Mouse (Mus musculus) liver, adult (tissue): ENCODE results near the gene Tusc2.

ENCODE experiments used
- GATA4 ChIP-seq: IDR thresholded peaks from 2 replicates; pipeline ENCODE4 v1.6.1; 2014; ENCODE audit warnings: mild to moderate bottlenecking, low read length; ENCODE audit not compliant: insufficient replicate concordance

Gene Tusc2

DNA sequence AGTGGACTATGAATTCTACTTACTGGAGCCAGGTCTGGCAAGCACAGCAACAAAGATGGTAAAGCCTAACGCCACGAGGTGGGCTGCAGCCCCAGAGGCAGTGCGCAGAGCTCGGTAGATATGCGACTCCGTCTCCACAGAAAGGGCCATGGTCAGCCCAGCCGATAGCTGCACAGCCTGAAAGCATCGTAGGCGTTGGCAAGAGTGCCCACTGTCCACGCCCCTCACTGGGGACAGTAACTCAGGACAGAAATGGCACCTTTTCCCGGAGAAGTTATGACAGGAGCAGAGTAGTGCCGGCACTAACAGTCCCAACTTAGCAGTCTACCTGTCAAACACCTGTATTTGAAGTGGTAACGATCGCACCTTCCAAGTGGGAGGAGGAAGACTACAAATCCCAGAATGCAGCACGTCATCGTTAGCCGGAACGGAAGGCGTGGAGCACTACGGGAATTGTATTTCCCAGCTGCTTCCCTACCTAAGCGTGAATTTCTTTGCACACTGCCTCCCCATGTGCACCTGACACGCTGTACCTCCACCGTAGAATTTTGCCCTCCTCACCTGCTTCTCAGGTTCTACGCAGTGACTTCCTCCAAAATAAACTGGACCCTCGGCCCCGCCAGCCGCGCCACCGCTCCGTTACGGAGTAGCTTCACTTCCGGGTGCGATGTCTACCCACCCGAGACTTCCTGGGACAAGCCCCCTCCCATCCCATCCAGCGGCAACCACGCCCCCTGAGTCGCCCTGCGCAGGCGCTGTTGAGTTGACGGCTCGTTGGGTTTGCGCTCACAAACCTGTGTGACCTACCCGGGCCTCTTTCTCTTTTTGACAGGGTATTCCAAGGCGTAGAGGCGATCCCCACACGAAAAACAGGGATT, 21.3 kb upstream of the Tusc2 start, which contains the start of the genes Cyb561d2 and Nprl2:
Gene Cyb561d2 (minus strand): TSS at position 720 of the 878 bp plus-strand sequence.
Gene Nprl2 (plus strand): TSS at position 753 of the 878 bp plus-strand sequence.
- no peak for TF ChIP-seq GATA4

DNA sequence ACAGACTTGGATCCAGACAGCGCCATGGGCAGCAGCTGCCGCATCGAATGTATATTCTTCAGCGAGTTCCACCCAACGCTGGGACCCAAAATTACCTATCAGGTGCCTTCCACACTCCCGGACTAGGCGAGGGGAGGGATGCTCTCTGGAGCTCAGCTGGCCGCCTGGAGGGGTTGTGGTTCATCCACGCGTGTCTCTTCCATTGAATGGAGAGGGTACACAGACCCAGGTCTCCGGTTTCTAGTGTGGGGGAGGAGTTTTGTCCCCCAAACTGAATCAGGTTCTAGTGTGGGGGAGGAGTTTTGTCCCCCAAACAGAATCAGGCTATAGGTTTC, 20.7 kb upstream of the Tusc2 start:
- no peak for TF ChIP-seq GATA4

DNA sequence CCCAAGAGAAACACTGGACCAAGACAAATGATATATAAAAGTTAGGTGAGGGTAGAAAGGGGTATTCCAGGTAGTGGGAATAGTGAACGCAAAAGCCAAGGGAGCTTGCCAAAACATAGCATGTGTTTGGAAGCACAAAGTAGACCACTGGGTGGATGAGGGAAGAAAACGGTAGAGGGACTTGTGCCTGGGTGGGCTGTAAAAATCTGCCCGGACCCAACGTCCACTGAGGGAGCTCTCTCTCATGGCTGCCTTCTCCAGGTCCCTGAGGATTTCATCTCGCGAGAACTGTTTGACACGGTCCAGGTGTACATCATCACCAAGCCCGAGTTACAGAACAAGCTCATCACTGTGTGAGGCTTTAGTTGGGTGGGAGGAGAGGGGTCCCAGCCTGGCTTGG, 20.3 kb upstream of the Tusc2 start:
- TF ChIP-seq GATA4, result no peak

DNA sequence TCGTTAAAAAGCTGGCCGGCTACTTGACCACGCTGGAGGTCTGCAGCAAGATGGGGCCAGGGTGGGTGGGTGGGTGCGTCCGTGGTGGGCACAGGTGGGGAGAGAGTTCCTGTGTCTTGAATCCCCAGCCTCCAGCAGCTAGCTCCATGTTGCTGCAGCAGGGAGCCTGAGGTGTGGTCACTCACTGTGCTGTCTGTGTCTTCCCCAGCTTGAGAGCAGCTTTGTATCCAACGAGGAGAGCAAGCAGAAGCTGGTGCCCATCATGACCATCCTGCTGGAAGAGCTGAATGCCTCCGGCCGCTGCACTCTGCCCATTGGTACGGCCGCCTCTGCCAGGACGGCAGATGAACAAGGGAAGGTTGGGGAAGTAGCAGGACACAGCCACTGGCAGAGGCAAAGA, 19.8 kb upstream of the Tusc2 start:
- TF ChIP-seq GATA4, result no peak

DNA sequence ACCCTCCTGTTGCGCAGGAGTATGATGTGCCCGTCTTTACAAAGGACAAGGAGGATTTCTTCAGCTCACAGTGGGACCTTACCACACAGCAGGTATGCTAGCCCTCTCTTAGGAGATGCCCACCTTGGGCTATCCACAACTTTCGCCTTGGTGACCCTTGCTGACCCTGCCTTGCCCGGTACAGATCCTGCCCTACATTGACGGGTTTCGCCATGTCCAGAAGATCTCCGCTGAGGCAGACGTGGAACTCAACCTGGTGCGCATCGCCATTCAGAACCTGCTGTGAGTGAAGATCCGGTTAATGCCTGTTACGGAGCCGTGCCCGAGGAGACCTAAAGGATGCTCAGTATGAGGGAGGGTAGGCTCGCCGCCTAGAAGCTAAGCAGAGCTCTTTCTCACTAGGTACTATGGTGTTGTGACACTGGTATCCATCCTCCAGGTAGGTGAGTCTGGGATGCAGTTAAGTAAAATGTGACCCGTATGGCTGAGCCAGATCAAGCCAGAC, 18.8 kb upstream of the Tusc2 start:
- TF ChIP-seq GATA4, result no peak

DNA sequence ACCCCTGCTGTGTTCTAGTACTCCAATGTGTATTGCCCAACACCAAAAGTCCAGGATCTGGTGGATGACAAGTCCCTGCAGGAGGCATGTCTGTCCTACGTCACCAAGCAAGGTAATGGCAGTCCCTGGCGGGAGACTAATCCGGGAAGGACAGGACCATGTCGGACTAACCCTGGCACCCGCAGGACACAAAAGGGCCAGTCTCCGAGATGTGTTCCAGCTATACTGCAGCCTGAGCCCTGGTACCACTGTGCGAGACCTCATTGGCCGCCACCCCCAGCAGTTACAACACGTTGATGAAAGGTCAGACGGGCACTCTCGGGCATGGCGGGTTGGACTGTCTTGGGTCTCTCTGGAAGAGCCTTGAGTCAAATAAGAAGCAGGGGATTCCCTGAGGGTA, 18.3 kb upstream of the Tusc2 start:
- TF ChIP-seq GATA4, result no peak

DNA sequence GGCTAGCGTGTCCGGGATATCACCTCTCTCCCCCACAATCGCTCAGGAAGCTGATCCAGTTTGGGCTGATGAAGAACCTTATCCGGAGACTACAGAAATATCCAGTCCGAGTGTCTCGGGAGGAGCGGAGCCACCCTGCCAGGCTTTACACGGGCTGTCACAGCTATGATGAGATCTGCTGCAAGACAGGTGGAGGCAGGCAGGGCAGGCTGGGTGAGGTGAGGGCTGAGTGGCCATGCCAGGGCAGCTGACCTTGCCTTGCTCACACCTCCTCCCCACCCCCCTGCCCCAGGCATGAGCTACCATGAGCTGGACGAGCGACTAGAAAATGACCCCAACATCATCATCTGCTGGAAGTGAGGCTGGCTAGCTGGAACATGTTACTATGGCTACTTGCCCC, 17.9 kb upstream of the Tusc2 start:
- TF ChIP-seq GATA4, result no peak

DNA sequence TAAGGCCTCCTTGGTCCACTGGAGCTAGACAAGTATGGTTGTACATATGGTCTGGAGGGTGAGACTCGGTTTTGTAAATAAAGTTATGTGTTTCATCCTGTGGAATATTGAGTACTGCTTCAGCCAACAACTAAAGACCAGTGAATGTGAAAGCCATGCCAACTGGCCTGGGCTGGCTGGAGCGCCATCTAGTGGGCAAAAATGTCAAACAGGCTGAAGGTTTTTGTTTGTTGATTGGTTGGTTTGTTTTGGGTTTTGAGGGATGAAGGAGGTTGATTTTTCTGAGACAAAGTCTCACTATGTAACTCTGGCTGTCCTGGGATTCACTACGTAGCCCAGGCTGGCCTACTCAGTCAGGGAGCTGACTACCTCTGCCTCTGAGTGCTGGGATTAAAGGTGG, 17.5 kb upstream of the Tusc2 start:
- no peak for TF ChIP-seq GATA4

DNA sequence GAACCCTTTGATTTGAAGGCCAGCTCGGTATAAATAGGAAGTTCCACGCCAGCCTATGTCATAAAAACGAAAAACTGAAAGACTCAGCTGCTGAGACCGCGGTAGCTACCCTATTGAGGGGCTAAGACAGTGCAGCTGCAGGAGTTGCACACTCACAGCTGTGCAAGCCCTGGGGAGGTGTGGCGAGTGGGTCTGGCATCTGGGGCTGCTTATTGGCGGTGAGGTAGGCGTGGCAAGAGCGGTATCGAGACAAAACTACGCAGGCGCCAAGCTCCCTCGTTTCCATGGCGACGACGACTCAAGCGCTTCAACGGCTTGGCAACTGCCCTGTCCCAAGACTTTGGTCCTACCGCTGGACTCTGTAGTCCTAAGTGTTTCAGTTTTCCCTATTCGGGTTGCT, 16.0 kb upstream of the Tusc2 start, which contains the start of gene Zmynd10:
Gene Zmynd10 (plus strand): TSS at position 273 of the 400 bp plus-strand sequence.
- TF ChIP-seq GATA4, result no peak

DNA sequence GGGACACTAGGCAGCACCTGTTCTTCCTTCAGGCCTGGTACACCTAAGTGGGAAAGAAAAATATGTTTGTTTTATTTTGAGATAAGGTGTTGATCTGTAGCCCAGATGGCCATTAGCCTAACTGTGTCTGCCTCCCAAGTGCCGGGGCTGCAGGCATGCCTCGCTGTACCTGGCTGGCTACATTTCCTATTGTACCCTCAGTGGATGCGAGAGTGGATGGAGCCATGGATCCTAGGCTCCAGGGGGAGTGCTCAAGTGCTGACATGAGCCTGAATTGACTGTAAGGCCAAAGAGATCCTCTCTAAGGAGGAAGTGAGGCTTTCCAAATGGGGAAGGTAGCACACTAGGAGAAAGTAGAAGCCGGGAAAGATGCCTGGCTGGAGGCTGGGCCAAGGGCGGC, 15.1 kb upstream of the Tusc2 start:
- TF ChIP-seq GATA4, result no peak

DNA sequence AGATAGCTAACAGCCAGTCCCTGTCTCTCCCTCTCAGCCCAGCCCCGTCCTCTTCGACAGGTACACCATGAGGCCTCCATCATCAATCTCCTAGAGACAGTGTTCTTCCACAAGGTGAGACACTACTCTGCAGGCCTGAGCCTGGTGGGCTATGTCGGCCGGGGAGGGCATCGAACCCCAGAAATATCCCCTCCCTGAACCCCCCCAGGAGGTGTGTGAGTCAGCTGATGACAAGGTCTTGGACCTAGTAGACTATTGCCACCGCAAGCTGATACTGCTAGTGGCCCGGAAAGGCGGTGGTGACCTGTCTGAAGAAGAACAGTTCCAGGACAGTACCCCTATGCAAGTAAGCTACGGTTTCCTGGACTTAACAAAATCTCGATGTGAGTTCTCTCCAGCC, 14.2 kb upstream of the Tusc2 start:
- TF ChIP-seq GATA4, result no peak

DNA sequence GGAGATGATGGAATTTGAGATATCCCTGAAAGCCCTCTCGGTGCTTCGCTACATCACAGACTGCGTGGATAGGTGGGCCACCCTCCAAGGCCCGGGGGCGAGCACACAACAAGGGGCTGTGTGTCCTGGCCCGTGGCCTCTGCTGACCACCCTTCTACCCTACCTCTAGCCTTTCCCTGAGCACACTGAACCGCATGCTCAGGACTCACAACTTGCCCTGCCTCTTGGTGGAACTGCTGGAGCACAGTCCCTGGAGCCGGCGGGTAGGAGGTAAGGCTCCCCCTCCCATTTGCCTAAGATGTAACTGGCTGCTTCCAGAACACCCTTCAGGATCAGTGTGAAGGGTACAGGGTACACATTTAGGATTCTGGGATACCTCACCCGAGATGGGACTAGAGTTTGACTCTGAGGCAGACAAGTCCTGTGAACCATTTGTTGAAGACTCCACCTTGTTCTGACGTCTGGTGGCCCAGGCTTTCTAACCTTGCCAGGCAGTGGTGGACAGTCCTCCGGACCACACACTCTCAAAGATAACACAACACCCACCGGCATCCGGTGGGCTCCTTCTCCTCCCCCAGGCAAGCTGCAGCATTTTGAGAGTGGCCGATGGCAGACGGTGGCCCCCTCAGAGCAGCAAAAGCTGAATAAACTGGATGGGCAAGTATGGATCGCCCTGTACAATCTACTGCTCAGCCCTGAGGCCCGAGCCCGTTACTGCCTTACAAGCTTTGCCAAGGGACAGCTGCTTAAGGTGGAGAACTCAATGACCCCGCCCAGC, 13.6 kb upstream of the Tusc2 start:
- no peak for TF ChIP-seq GATA4

DNA sequence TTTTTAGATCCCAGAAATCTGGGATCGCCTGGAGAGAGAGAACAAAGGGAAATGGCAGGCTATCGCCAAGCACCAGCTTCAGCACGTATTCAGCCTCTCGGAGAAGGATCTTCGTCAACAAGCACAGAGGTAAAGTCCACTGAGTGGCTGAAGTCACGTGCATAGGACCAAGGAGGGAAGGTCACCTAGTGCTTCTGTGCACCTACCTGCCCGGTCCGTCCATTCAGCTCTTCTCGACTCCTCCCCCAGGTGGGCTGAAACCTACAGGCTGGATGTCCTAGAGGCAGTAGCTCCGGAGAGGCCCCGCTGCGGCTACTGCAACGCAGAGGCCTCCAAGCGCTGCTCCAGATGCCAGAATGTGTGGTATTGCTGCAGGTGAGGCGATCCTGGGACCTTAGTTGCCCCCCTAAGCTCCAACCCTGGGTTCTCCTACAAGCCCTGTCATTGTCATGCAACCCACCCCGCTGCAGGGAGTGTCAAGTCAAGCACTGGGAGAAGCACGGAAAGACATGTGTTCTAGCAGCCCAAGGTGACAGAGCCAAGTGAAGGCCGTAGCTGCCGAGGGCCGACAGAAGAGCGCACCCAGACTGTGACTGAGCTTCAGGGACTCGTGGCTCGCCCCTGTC, 12.5 kb upstream of the Tusc2 start:
- no peak for TF ChIP-seq GATA4

DNA sequence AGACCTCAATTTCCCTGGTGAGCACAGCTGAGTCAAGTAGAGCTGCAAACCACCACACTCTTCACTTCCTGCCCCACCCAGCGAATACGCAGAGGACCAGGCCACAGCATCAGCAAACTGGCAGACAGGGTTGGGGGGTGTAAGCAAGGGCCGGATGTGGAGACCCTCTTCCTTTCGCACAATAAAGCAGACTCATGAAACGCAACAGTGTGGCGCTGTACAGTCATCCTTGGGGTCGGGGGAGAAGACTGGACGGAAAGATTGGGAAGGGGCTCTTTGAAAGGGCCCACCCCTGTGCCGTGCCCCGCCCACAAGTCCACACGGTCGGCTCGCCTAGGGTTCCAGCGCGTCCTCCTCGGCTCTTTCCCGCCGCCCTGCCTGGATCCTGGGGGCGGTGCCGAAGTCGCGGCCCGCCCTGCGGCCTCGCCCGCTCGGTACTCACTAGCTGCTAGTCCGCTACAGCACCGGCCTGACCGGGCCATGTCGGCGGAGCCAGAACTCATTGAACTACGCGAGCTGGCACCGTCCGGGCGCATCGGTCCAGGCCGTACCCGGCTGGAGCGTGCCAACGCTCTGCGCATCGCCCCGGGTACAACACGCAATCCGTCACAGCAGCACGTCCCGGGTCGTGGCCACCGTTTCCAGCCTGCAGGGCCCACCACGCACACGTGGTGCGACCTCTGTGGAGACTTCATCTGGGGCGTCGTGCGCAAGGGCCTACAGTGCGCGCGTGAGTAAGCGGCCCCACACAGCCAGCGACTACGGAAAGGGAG, 11.8 kb upstream of the Tusc2 start, which contains the start of gene Rassf1:
Gene Rassf1 (plus strand): TSS at position 439 of the 773 bp plus-strand sequence.
- no peak for TF ChIP-seq GATA4
